Mouse (Mus musculus) splenic B cell, adult 2 months (primary cell): Measurements from ENCODE around the gene Dek.

Source experiments
- DNase-seq: peaks from one replicate; pipeline ENCODE4 v3.0.0-alpha.2; 2011; ENCODE audit warnings: low read depth, low spot score
- H3K27me3 ChIP-seq: 2 replicates; pipeline ENCODE4 v1.6.1; 2012; ENCODE audit warnings: mild to moderate bottlenecking, low read length, moderate library complexity, mixed read lengths; ENCODE audit not compliant: control insufficient read depth, poor library complexity, insufficient read depth, severe bottlenecking
- H3K36me3 ChIP-seq: 2 replicates; pipeline ENCODE4 v1.6.1; 2012; ENCODE audit warnings: mild to moderate bottlenecking, low read length, moderate library complexity, mixed read lengths; ENCODE audit not compliant: control insufficient read depth, poor library complexity, insufficient read depth, severe bottlenecking

Dek gene

GRCm38 (mm10) chr13:47089271-47089670 is 16.7 kb downstream of the Dek start:
- H3K27me3 ChIP-seq = no peaks in the 10 kb centered on the region
- H3K36me3 ChIP-seq = peaks cover 6% of the 10 kb centered on the region; the same call in 1 of the 2 replicates
- DNase-seq = no peak

DNA sequence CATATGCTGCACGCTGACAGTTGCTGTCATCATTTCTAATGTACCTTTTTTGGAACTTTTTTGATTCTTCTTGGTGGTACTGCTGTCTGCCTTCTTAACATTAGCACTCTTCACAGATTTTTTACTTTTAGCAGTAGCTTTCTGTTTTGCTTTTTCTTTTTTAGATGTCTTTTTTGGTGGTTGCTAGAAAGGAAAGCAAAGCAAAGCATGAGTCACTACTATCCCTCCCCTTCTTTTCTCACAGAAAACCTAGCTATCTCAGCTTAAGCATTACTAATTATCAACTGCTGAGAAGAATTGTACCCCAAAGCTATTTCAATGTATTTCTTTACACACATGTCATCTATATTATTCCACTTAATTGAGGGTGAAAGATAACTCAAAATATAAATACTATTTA is 17.6 kb downstream of the Dek start:
- no peak for DNase-seq
- no peaks in the 10 kb centered on the region for H3K27me3 ChIP-seq
- peaks cover 4% of the 10 kb centered on the region; the same call in 1 of the 2 replicates for H3K36me3 ChIP-seq

GRCm38 (mm10) chr13:47080905-47081505 is 25.0 kb downstream of the Dek start:
- H3K27me3 ChIP-seq = no peaks in the 10 kb centered on the region
- DNase-seq = peak; percentile 37

DNA sequence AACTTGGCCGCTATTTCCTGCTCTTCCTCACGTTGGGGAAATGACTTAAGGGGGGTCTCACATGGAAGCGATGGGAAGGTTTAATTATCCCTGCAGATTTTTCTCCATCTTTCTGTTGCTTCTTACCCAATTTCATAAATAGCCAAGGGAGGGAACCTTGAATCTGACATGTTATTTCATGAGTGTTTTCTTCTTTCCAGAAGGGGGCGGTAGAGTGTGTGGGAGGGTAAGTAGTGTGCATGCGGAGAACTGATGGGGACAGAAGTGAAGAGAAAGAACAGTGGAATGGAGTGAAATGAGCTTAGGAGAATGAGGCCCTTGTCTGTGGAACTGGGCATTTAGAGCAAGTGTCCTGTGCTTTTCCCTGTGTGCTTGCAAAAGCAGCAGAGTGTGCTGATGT is 27.2 kb downstream of the Dek start:
- peak; percentile 18 for DNase-seq
- H3K36me3 ChIP-seq = peaks cover 12% of the 10 kb centered on the region
- no peaks in the 10 kb centered on the region for H3K27me3 ChIP-seq

More at GRCm38 (mm10) chr13:47080905-47081505, 25.0 kb downstream of the Dek start:
- peaks cover 7% of the 10 kb centered on the region for H3K36me3 ChIP-seq

DNA sequence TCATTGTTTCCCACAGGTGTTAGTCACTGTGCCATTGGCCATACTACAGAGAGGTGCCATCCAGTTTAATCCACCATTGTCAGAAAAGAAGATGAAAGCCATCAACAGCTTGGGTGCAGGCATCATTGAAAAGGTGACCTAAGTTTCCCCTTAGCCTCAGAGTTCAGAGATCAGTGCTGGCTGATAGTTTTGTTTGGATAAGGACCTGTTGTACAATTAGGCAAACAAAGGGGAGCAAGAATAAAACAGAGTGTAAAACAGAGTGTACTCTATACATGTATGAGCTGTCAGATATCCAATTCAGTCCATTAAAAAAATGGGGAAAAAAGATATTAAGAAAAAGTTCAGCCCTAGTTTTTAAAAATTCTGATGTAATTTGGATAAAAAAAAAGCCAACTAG is 28.6 kb downstream of the Dek start:
- no peak for DNase-seq
- H3K27me3 ChIP-seq = no peaks in the 10 kb centered on the region
- peaks cover 14% of the 10 kb centered on the region for H3K36me3 ChIP-seq

- Histone ChIP-seq H3K27me3 (no peaks in the 10 kb centered on the region), H3K36me3 (peaks cover 13% of the 10 kb centered on the region)
- DNase-seq = no peak
These were observed 29.8 kb downstream of the Dek start for GRCm38 (mm10) chr13:47076156-47076555.

DNA sequence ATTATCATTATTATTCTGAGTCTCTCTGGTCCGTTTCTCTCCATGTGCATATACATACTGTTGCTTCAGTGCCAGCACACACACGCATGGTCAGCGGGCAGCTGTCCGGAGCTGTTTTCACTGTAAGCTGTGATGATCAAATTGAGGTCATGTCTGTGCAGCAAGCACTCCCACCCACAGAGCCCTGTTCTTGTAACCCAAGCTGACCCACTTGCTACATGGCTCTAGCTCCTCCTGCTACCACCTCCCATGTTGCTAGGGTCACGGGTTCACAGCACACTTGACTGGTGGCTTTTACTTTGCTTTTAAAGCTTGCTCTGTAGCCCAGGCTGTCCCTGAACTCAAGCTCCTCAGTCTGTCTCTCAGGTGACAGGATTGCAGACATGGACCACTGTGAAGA is 33.5 kb downstream of the Dek start:
- no peak for DNase-seq
- H3K36me3 ChIP-seq = peaks cover 11% of the 10 kb centered on the region
- H3K27me3 ChIP-seq = no peaks in the 10 kb centered on the region

DNA sequence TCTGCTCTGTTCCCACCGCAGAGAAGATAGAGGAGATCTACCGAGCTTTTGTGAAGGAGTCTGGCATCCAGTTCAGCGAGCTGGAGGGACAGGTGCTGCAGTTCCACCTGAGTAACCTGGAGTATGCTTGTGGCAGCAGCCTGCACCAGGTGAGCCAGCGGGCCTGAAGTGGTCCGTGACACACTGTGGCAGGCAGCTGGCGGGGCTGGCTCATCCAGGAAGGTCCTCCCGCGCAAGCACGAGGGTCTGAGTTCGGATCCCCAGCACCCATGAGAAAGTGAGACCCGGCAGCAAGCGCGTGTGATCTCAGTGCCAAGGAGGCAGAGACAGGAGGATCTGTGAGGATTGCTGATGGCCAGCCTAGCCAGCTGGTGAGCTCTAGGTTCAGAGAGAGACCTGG is 34.1 kb downstream of the Dek start:
- H3K36me3 ChIP-seq = peaks cover 12% of the 10 kb centered on the region
- DNase-seq = no peak
- no peaks in the 10 kb centered on the region for H3K27me3 ChIP-seq

- H3K36me3 ChIP-seq = peaks cover 12% of the 10 kb centered on the region
- H3K27me3 ChIP-seq = no peaks in the 10 kb centered on the region
- no peak for DNase-seq
These were observed 35.5 kb downstream of the Dek start for GRCm38 (mm10) chr13:47070329-47071080.

- Histone ChIP-seq H3K36me3 (peaks cover 7% of the 10 kb centered on the region), H3K27me3 (no peaks in the 10 kb centered on the region)
- DNase-seq = no peak
These were observed 39.0 kb downstream of the Dek start for GRCm38 (mm10) chr13:47067001-47067400.

DNA sequence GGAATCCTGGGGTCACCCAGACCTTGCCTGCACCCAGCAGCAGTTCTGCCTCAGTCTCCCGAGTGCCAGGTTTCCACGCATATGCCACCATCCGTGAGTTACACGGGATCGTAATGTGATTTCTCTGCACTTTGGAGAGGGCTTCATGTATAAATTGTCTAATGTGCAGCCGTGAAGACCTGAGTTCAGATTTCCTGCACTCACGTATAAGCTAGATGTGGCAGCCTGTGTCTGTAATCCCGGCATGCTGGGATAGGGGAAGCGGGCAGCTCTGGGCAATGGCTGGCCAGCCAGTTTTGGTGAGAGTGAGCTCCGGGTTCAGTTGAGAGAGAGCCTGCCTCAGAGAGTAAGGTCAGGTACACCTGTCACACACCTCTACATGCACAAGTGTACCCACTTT is 39.5 kb downstream of the Dek start:
- H3K36me3 ChIP-seq = peaks cover 4% of the 10 kb centered on the region; the same call in 1 of the 2 replicates
- no peak for DNase-seq
- H3K27me3 ChIP-seq = no peaks in the 10 kb centered on the region

DNA sequence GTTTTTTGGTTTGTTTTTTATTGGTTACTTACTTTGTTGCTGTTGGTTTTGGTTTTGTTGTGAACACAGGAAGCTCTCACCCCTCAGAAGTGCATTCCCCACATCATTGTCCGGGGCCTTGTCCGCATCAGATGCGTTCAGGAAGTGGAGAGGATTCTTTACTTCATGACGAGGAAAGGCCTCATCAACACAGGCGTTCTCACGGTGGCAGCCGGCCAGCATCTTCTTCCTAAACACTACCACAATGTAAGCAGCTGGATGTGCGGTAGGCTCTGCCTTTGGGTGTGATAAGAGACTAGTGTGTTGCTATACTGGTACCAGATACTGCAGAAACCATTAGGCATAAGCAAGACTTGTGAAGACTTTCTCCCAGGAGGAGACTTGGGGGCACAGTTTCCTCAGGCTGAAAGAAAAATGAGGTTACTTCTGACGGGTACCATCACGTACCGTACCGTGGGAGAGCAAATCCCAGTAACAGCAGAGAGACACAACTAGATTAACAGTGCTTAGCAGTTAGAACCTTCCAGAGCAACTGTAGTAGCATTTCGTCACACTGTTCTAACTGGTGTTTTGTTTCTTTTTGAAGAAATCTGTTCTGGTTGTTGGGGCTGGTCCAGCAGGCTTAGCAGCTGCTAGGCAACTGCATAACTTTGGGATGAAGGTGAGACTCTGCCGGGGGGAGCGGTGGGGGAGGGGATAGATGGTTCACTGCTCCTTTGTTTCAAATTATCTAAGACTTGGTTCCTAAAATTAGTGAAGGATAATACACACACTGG is 41.8 kb downstream of the Dek start:
- Histone ChIP-seq H3K27me3 (no peaks in the 10 kb centered on the region), H3K36me3 (peaks cover 5% of the 10 kb centered on the region; the same call in 1 of the 2 replicates)
- DNase-seq = no peak

DNA sequence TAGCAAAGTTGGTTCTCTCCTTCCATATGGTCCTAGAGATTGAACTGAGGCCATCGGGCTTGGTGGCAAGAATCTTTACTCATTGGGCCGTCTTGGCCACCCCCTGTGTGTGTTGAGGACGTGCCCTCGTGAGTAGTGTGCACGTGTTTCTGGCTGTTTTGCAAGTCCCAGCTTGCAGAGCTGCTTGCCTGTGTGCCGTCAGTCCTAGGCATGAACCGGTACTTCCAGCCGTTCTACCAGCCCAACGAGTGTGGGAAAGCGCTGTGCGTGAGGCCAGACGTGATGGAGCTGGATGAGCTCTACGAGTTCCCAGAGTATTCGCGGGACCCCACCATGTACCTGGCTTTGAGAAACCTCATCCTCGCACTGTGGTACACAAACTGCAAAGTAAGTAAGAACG is 43.2 kb downstream of the Dek start:
- no peak for DNase-seq
- Histone ChIP-seq H3K36me3 (peaks cover 7% of the 10 kb centered on the region; the same call in 1 of the 2 replicates), H3K27me3 (no peaks in the 10 kb centered on the region)

- no peak for DNase-seq
- Histone ChIP-seq H3K36me3 (peaks cover 4% of the 10 kb centered on the region), H3K27me3 (no peaks in the 10 kb centered on the region)
These were observed 49.2 kb downstream of the Dek start for GRCm38 (mm10) chr13:47056781-47057180.

- Histone ChIP-seq H3K36me3 (peaks cover 5% of the 10 kb centered on the region), H3K27me3 (no peaks in the 10 kb centered on the region)
- DNase-seq = peak; percentile 12
These were observed 49.9 kb downstream of the Dek start for GRCm38 (mm10) chr13:47056126-47056525.
